Mouse (Mus musculus) gastrocnemius, postnatal 4 days (tissue): ENCODE results near the gene Gfra4. TPM values are rescaled to one million over a fixed set of nuclear protein-coding genes. Genes with fewer than 3 reads are reported as not detected.
A peak's percentile ranks its signal among the peaks of the same experiment; 100 is the strongest.
"Not testable (repeated sequence)": the region's sequence is repeated elsewhere in the genome, so short reads cannot be mapped to it uniquely, and the experiment has no call there.

Experiments
- DNase-seq, 2 experiments: peaks; one replicate each; pipeline ENCODE4 v3.0.0; 2021 to 2022; ENCODE audit warnings: low spot score in 2 of 2, mixed read lengths in 2 of 2
- total RNA-seq, 2 experiments: library from RNA; stranded (reverse); gene quantifications; 2 replicates each; pipeline ENCODE4 v1.2.3; 2021

Gfra4 gene
- total RNA-seq, 2 experiments from 2014 or later: 5.5 to 6.5 TPM

DNA sequence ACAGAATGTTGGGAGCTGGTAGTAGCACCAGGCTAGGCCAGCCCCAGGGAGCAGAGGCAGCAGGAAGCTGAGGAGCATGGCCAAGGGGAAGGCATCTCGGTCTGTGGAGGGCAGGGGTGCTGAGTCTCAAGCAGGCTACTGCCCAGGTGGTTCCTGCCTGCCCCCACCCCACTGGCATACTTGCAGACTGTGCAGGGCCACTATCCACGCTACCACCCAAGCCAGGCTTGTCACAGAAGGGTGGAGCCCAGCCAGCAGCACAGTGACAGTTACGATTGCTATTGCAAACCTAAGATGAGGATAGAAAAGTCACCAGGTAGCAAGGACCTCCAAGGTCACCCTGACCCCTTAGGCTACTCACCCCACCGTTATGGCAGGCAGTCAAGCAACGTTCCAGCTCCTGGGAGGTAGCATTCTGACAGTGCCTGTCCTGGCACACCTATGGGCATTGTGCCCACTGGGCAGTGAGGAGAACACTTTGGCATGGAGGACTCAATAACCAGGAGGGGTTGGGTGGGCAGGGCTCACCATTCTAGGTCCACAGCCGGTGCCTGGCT, 10.1 kb upstream of the Gfra4 start:
- DNase-seq: no peak

- DNase-seq: no peak
Observed at GRCm38 (mm10) chr2:131052043-131052442, 9.2 kb upstream of the Gfra4 start.

- DNase-seq: no peak
Observed at GRCm38 (mm10) chr2:131046025-131046424, 3.1 kb upstream of the Gfra4 start.

GRCm38 (mm10) chr2:131044989-131045720, 2.3 kb upstream of the Gfra4 start:
- DNase-seq: no peak

DNA sequence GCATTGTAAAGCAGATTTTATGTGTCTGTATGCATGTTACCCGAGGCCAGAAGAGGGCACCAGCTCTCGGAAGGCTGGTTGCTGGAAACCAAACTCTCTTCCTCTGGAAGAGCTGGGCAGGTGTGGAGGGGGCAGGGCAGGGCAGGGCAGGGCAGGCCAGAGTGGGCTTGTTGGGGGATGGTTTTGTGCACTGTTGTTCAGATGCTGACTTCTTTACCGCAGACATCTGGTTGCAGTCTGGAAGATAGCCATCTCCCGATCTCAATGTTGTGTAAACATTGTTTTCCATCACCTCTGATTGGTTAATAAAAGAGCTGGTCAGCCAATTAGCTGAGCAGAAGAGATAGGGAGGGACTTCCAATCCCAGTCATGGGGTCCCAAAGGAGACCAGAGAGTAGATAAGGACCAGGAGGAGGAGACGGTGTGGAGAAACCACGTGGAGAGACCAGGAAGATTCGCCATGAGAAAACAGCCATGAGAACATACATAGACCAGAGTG, 1.5 kb upstream of the Gfra4 start:
- no peak for DNase-seq

GRCm38 (mm10) chr2:131040854-131041825, 1.7 kb downstream of the Gfra4 start:
- peak in 1 of 2 experiments; percentile 47 for DNase-seq

DNA sequence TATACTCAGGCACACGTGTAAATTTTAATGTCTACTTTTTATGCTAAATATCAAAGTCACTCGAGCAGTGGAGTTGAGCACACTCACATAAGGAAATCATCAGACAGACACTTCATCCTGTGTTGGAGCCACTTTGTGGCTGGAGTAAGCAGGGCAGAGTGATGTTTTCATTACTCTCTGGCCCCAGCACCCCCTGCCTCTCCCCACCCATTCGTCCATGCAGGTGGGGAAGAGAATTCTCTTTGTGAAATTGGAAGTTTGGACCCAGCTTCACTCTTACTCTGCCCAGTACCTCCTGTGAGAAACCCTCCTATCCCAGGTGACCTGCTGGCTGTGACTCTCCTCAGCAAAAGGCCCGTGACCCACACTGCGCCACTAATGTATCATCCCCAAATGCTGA, 4.2 kb downstream of the Gfra4 start:
- no peak for DNase-seq

DNA sequence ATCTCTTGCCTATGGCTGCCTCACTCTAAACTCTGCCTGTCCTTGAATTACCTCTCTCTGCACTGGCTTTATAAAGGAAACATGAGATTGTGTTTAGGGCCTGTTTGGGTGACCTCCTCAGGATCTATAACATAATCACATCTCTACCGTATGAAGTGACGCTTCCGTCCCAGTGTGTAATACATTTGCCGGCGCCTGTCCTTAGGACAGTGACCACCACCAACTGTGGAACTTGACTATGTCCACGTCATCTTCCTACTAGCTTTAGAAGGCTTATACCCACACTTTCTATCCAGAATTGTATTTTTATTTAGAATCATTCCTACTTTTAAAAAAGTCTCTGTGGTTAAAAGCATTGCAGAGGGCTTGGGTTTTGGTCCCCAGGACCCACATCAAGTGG, 4.7 kb downstream of the Gfra4 start:
- no peak for DNase-seq

DNA sequence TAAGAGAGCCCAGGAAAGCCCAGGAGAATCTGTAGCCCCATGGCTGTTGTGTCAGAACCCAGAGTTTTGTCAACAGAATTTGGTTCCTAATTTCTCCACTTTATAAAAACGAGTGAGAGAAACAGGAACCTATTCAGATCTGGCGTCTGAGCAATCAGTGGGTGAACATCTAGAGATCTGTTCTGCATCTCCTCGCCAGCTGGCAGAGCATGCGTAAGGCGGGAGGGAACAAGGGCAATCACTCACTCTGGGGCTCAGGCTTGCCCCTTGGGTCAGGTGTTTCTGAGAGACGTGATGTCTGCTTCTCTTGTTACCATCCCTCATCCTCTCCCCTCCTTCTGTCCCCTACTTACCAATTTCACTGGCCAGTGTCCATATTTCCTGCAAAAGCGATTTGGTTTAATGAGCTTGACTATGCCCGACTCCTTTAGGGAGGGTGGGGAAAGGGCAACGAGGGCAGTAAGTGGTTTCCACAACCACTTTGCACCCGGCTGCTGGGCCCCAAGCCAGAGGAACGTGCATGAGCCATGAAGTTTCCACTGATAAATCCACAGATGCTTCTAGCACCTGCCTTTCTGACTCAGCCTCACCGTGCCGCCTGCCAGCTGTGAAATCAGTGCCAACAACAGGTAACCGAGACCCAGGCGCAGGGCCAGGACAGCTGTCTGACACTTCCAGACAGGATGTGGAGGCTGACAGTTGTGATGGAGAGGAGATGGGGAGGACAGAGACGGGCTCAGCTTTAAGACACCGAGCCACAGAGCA, 5.5 kb downstream of the Gfra4 start:
- peak in 1 of 2 experiments; percentile 63 for DNase-seq

- no peak for DNase-seq
Observed at GRCm38 (mm10) chr2:131036757-131037156, 6.1 kb downstream of the Gfra4 start.

DNA sequence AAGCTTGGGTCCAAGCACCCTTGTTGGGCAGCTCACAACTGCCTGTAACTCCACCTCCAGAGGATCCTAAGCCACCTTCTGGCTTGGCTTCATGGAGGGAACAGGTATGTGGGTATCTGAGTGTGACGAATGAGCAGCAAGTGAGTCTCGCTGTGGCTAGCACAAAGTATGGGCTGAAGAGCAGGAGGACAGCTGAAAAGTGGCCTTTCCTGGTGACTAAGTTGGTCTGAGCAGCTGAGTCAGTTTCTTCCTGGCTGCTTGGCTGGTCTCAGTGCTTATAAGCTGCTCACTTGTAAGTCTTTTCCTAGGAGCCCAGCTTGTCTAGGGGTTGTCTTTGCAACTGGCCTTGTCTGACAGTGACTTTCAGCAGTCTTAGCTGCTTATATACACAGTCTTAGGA, 6.5 kb downstream of the Gfra4 start:
- no peak for DNase-seq

DNA sequence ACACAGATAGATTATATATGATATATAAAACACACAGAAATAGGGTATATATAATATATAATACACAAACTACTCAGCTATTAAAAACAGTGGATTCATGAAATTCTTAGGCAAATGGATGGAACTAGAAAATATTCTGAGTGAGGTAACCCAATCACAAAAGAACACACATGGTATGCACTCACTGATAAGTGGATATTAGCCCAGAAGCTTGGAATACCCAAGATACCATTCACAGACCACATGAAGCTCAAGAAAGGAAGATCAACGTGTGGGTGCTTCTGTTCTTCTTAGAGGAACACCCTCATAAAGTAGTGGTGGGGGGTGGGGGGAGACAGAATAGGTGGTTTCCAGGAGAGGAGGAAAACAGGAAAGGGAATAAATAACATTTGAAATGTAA, 11.5 kb downstream of the Gfra4 start:
- DNase-seq: not testable (repeated sequence)

DNA sequence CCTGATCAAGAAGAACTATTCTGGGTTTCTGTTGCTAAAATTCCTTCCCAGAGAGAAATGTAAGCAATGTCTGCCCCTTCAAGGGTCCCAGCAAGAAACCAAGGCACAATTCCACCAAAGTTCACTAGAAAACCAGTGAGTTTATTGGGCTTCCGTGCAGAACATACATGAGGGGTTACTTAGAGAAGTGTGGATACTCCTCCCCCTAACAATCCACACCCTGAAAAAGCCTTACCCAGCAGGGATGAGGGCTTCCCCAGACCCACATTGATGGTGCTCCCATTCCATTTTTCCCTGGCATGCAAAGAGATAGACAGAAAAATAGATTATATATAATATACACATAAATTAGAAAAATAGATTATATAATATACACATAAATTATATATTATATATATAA, 11.9 kb downstream of the Gfra4 start:
- no peak for DNase-seq

DNA sequence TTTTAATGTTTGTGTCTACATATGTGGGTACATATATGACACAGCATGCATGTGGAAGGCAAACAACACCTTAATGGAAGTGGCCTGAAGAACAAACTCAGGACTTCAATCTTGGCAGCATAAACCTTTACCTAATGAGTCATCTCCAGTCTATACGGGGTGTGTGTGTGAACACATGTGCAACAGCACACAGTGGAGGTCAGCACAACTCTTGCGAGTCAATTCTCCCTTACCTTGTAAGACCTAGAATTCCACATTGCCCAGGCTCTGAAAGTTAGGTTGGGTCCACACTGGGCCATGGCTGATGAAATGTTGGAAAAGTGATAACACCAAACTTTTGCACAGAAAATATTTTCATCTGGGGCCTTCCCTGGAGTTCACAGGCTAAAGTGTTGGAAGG, 12.3 kb downstream of the Gfra4 start:
- no peak for DNase-seq

- no peak for DNase-seq
Observed at GRCm38 (mm10) chr2:131029065-131029935, 13.6 kb downstream of the Gfra4 start.

DNA sequence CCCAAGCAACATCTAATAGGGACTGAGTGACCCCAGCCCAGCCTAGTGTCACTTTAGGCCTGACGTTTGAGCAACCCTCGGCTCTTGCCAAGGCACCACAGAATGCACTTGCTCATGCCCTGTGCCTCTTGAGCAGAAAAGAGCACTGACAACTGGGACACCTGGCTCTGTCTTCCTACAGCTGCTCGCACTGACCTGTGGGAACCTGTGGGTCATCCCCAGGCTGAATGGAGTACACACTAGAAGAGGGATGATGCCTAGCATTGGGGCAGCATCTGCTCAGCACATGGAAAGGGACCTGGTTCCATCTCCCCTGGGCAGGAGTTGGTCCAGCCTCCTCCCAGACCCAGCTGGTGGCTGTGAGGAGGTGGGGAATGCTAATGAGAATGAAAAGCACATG, 15.9 kb downstream of the Gfra4 start:
- DNase-seq: no peak

GRCm38 (mm10) chr2:131025230-131025629, 17.7 kb downstream of the Gfra4 start:
- DNase-seq: no peak

GRCm38 (mm10) chr2:131010566-131010965, 32.3 kb downstream of the Gfra4 start:
- DNase-seq: no peak

DNA sequence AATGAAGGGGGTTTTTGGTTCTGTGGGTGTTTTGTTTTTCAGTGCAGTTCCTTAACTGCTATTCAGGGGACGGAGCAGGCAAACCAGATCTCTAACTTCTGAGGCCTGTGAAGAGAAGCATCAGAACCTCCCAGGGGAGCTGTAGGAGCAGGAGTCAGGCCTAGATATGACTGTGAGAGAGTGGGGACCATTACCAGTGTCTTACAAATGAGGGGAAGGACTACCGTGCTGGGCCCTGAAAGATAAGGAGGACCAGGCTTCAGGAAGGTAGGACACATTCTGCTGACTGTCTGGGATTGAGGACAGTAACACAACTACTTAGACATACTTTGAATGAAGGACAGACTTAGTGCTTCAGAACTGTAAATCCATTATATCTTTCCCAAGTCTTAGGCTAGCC, 33.8 kb downstream of the Gfra4 start:
- no peak for DNase-seq

DNA sequence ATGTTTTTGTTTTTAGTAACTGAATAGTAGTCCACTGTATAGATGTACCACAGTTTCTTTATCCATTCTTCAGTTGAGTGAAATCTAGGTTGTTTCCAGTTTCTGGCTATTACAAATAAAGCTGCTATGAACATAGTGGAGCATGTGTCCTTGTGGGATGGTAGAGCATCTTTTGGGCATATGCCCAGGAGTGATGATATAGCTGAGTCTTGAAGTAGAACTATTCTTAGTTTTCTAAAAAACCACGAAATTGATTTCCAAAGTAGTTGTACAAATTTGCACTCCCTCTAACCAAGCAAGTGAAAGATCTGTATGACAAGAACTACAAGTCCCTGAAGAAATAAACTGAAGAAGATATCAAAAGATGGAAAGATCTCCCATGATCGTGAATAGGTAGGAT, 50.1 kb downstream of the Gfra4 start:
- no peak for DNase-seq
